Mouse (Mus musculus): Measurements from ENCODE around the gene Fbxl8. TPM values are rescaled to one million over a fixed set of nuclear protein-coding genes. Genes with fewer than 3 reads are reported as not detected.

The Fbxl8 gene
- total and polyA plus RNA-seq, 3 experiments = 5.2 to 10.5 (median 5.9) TPM

DNA sequence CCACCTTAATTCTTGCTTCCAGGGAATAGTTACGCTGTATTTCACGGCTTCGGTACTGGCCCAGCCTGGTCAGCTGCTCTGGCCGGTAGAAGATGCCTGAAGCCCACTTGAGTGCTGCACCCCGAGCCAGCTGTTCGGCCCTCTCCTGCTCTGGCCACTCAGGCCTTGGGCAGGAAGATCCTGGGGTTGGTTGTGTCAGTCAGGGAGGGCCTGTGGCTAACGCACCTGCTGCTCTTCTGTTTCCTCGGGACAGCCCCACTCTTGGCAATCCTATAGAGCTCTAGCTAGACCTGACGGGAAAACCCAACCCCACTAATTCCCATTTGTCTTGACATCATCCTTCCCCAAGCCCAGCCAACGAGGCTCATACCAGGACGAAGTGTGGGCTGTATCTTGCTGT lies 30.8 kb downstream of the Fbxl8 start:
- Histone ChIP-seq H3K79me2 (replicated peaks; ENCODE audit: control insufficient read depth, extremely low read depth, insufficient read depth, poor library complexity, severe bottlenecking) (peaks cover 23% of the 10 kb centered on the region), H3K36me3 (replicated peaks in 1 of 2; ENCODE audit: control insufficient read depth in 1 of 2, insufficient read depth in 1 of 2, low read length in 1 of 2) (peaks cover 5 to 30% of the 10 kb centered on the region in 2 experiments), H3K4me2 (ENCODE audit: insufficient read depth, low read depth, poor library complexity, severe bottlenecking) (peak overlapping the region; percentile 88), H3K27me3 (replicated peaks) (no peaks in the 10 kb centered on the region), H3K4me3 (replicated peaks in 1 of 3; ENCODE audit: low read depth in 2 of 3, low read length in 2 of 3, poor library complexity in 1 of 3) (peak overlapping the region; percentile 57 to 96 (median 82)), H3K9ac (ENCODE audit: insufficient read depth, low read depth) (peak overlapping the region; percentile 45; the same call in 1 of the 2 replicates), H3K9me3 (replicated peaks; ENCODE audit: low read length) (no peaks in the 10 kb centered on the region), H3K27ac (ENCODE audit: insufficient read depth, low read depth) (peak overlapping the region; percentile 65), H3K4me1 (ENCODE audit: control insufficient read depth in 1 of 2, insufficient read depth in 2 of 2) (peaks cover 8 to 42% of the 10 kb centered on the region in 2 experiments)
- in situ Hi-C loops (cut with MboI; ENCODE audit: low pct_ligation_motif_present, low pct_unique_long_range_greater_than_20kb, low sequenced_read_pairs) (no loop called here), dilution Hi-C loops (cut with MboI; ENCODE audit: extremely low pct_ligation_motif_present, extremely low pct_unique_long_range_greater_than_20kb, low sequenced_read_pairs) (no loop called here)
- peak; percentile 61 for DNase-seq (ENCODE audit: extremely low read depth)
- TF ChIP-seq USF2 (conservative IDR thresholded peaks at IDR 0.05; ENCODE audit: low read depth, low read length) (no peak), HCFC1 (IDR thresholded peaks at IDR 0.05; ENCODE audit: low read depth, low read length) (peak; percentile 31; the same call in 1 of the 2 replicates), MEF2A (IDR thresholded peaks at IDR 0.05; ENCODE audit: borderline replicate concordance, low read depth, low read length) (no peak; the same call in 1 of the 2 replicates), CTCF (conservative IDR thresholded peaks at IDR 0.05 in 1 of 2, IDR thresholded peaks at IDR 0.05 in 1 of 2; ENCODE audit: low read depth in 2 of 2, low read length in 2 of 2) (no peak), SIN3A (IDR thresholded peaks at IDR 0.05; ENCODE audit: low read length) (peak; percentile 19; the same call in 1 of the 2 replicates), EP300 (IDR thresholded peaks at IDR 0.05; ENCODE audit: low read length) (peak; percentile 65), ZNF384 (IDR thresholded peaks at IDR 0.05; ENCODE audit: low read depth, low read length) (no peak), ELF1 (IDR thresholded peaks at IDR 0.05; ENCODE audit: low read depth, low read length) (no peak), ETS1 (conservative IDR thresholded peaks at IDR 0.05; ENCODE audit: low read depth, low read length) (no peak), POLR2A (IDR thresholded peaks at IDR 0.05; ENCODE audit: low read depth, low read length) (no peak), IRF4 (IDR thresholded peaks at IDR 0.05; ENCODE audit: low read depth, low read length) (peak; percentile 67), ZMIZ1 (IDR thresholded peaks at IDR 0.05; ENCODE audit: low read depth, low read length) (no peak), UBTF (IDR thresholded peaks at IDR 0.05; ENCODE audit: low read depth, low read length) (no peak), USF1 (IDR thresholded peaks at IDR 0.05; ENCODE audit: low read depth, low read length) (no peak), ZKSCAN1 (IDR thresholded peaks at IDR 0.05; ENCODE audit: borderline replicate concordance, low read depth, low read length) (no peak), CHD2 (IDR thresholded peaks at IDR 0.05; ENCODE audit: low read length) (peak; percentile 44; the same call in 1 of the 2 replicates), ZC3H11A (IDR thresholded peaks at IDR 0.05; ENCODE audit: low read depth, low read length) (no peak), TBP (conservative IDR thresholded peaks at IDR 0.05; ENCODE audit: low read depth, low read length) (no peak), MXI1 (IDR thresholded peaks at IDR 0.05; ENCODE audit: low read depth, low read length) (no peak), RCOR1 (conservative IDR thresholded peaks at IDR 0.05; ENCODE audit: low read depth, low read length) (peak; percentile 91; the same call in 1 of the 2 replicates), CHD1 (IDR thresholded peaks at IDR 0.05; ENCODE audit: low read depth, low read length) (0 out of 2 replicates have a peak, but pooled peaks have one; percentile 34), E2F4 (IDR thresholded peaks at IDR 0.05; ENCODE audit: insufficient replicate concordance, low read depth, low read length) (no peak), JUND (conservative IDR thresholded peaks at IDR 0.05; ENCODE audit: low read depth, low read length) (no peak), MYC (IDR thresholded peaks at IDR 0.05; ENCODE audit: low read depth, low read length) (no peak), NELFE (IDR thresholded peaks at IDR 0.05; ENCODE audit: low read depth, low read length) (no peak), GABPA (IDR thresholded peaks at IDR 0.05; ENCODE audit: insufficient replicate concordance, low read depth, low read length) (no peak), JUN (IDR thresholded peaks at IDR 0.05; ENCODE audit: insufficient read depth, low read depth, low read length) (no peak), TCF12 (IDR thresholded peaks at IDR 0.05; ENCODE audit: low read depth, low read length) (peak; percentile 77), RAD21 (IDR thresholded peaks at IDR 0.05; ENCODE audit: low read depth, low read length) (no peak), KAT2A (IDR thresholded peaks at IDR 0.05; ENCODE audit: insufficient replicate concordance, low read length) (no peak), NRF1 (IDR thresholded peaks at IDR 0.05; ENCODE audit: low read depth, low read length) (no peak), MAFK (IDR thresholded peaks at IDR 0.05; ENCODE audit: insufficient replicate concordance, low read length) (no peak), MAX (IDR thresholded peaks at IDR 0.05; ENCODE audit: low read length) (peak; percentile 58; the same call in 1 of the 2 replicates), POLR2AphosphoS2 (IDR thresholded peaks at IDR 0.05; ENCODE audit: low read depth, low read length) (no peak), PAX5 (IDR thresholded peaks at IDR 0.05; ENCODE audit: low read length) (no peak), BHLHE40 (IDR thresholded peaks at IDR 0.05; ENCODE audit: low read depth, low read length) (0 out of 2 replicates have a peak, but pooled peaks have one; percentile 9), SMC3 (IDR thresholded peaks at IDR 0.05; ENCODE audit: low read depth, low read length) (no peak), MAZ (IDR thresholded peaks at IDR 0.05; ENCODE audit: low read depth, low read length) (0 out of 2 replicates have a peak, but pooled peaks have one; percentile 51)

All from CH12.LX (cell line).